Mouse (Mus musculus): ENCODE data around the gene Cdh26.

The Cdh26 gene

DNA sequence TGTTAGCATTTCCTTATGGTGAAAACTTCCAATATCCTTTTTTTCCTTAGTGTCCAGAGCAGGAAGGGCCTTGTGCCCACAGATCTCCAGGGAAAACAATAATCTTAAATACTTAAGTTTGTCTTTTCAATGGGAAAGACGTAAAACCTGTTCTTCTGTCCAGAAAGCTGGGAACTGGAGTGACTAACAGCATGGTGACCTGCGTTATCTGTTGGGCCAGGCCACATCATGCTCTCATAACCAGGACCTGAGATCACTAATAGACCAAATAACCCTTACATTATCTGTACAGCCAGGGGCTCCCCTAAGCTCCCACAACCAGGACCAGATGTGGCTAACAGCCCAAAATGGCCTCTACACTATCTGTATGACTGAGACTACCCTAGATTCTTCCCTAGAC is 3.6 kb downstream of the Cdh26 start:
- in situ Hi-C loops (cut with MboI, MseI), result no loop called here

DNA sequence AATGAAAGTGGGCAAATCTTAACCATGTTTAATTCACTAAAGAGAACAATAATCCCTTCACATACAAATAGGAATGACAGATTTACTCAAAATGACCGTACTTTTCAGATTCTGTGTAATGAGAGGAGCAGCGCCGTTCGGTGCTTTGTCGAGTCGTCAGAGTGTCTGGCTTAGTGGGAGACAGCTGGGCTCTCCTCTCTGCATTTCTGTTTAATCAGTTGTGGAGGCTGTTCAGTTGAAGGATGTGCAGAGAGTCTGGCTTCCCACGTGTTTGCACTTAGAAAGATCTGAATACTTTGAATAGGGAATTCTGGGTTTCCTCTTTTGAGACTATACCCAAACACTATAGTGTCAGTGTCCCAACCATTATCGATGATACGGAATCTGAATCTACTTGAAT is 7.0 kb downstream of the Cdh26 start:
- in situ Hi-C loops (cut with MboI, MseI), result no loop called here

GRCm38 (mm10) chr2:178449386-178449785 is 19.1 kb downstream of the Cdh26 start:
- in situ Hi-C loops (cut with MboI, MseI), result no loop called here

DNA sequence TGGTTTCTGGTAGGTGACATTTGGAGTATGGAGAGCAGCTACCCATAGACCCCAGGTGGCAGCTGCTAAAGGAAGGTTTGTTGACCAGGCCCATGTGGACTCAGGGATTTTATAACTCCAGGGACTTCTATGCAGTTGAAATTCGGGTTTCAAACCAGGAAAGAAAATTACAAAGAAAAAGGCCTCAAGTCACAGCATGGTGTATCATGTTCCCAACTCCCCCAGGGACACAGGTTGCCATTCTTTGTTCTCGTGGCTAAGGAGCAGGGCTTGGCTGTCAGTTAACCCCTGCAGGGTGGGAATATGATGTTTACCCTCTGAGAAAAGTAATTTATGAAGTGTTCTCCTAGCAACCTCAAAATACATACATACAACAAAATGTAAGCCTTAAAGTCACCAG is 19.9 kb downstream of the Cdh26 start:
- in situ Hi-C loops (cut with MboI, MseI), result no loop called here

DNA sequence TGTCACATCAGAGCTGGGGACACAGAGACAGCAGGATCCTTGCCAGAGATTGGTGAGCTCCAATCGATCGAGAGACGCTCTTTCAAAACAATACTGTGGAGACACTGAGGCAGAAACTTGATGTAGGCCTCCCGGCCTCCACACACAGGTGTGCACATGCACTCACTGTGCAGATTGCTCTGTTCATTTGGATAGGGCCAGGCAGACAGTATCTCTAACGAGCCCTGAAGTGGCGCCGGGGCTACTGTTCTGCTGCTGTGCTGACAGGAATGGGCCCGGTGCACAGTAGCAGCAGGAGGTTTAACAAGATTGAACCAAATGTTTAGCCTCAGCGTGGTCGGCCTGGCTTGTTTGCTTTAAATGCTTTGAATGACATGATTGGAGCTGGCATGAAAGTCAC is 20.6 kb downstream of the Cdh26 start:
- in situ Hi-C loops (cut with MboI, MseI), result no loop called here

DNA sequence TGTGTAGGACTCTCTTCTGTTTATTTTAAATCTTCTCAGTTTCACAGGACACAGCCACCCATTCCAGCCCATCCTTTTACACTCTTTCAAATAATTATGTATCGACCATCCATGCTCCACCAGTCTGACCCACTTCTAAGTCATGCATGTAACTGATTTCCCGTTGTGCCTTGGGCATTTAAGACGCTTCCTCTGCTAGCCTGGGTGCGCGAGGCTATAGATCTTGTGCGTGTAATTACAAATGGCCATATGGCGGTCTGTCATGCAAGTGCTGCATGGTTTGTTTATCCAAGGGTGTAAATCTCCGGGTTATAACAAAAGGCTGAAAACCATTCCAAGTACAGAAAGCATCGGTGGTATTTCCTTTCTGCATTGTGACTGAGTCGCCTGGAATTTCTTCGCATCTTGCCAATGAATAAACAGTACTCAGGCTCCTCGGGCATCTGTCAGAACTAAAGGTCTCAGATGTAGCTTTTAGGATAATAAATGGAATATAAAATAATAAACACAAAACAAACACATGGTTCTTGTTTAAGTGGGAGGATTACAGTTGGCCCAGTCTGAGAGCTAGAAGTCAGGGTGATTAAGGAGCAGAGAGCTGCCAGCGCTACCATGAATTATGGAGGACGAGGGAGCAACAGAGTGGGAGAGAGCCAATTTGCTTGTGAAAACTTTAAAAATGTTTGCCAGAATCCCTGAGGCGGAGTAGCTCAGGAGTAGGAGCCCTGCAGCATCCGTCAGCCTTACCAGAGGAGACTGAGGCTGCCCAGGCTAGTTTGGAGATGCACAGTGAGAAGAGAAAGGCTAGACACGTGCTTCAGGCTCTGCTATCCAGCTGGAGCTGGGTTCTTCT is 24.6 kb downstream of the Cdh26 start:
- in situ Hi-C loops (cut with MboI, MseI), result no loop called here

- in situ Hi-C loops (cut with MboI, MseI), result no loop called here
Observed at GRCm38 (mm10) chr2:178457414-178457813, 27.1 kb downstream of the Cdh26 start.

DNA sequence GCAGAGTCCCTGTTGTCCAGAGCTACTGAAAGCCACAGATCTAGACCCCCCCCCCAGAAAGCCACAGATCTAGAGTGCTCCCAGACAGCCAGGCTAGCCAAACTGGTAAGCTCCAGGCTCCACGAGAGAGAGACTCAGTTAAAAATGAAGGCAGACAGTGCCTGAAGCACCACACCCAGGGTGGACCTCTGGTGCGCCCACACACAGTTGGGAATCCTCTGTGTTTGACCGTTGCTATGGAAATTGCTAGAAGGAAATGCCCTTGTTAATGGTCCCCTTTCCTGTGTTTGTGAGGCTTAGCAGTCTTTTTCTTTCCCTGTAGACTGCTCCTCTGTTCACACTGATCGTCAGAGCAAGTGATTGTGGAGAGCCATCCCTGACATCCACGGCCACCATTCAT is 30.0 kb downstream of the Cdh26 start:
- in situ Hi-C loops (cut with MboI, MseI), result no loop called here

- in situ Hi-C loops (cut with MboI, MseI), result no loop called here
Observed at GRCm38 (mm10) chr2:178471546-178472480, 41.5 kb downstream of the Cdh26 start.

- in situ Hi-C loops (cut with MboI, MseI), result no loop called here
Observed at GRCm38 (mm10) chr2:178473916-178474315, 43.6 kb downstream of the Cdh26 start.

DNA sequence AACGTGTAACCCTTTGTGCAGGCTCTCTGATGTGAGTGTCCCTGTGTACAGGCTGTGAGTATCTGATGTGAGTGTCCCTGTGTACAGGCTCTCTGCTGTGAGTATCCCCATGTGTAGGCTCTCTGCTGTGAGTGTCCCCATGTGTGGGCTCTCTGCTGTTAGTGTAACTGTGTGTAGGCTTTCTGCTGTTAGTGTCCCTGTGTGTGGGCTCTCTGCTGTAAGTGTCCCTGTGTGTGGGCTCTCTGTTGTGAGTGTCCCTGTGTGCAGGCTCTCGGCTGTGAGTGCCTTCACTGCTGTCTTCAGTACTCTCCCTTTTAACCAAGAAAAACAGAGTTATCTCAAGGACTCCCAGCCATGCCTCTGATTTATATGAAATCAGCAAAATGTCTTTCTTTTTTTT is 46.9 kb downstream of the Cdh26 start:
- in situ Hi-C loops (cut with MboI, MseI), result no loop called here

GRCm38 (mm10) chr2:178479011-178479410 is 48.7 kb downstream of the Cdh26 start:
- in situ Hi-C loops (cut with MboI, MseI), result no loop called here

DNA sequence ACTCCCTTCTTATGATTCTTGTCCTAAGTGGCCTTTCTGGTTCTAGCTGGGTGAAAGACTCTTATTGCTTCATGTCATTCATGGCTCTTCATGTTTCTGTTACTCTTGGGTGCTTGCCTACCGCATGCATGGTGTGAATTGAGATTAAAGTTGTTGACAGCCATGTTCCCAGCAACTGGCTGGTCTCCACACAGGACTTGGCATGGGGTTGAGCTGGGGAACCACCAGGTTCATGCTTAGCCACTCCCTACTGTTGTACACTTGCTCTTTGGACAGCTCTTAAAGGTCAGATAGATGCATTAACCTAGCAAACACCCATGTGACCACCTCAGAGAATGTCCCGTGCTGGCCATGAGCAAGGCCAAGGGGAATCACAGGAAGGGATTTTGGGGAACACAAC is 50.6 kb downstream of the Cdh26 start:
- in situ Hi-C loops (cut with MboI, MseI), result no loop called here

- in situ Hi-C loops (cut with MboI, MseI), result no loop called here
Observed at GRCm38 (mm10) chr2:178483462-178483861, 53.1 kb downstream of the Cdh26 start.

DNA sequence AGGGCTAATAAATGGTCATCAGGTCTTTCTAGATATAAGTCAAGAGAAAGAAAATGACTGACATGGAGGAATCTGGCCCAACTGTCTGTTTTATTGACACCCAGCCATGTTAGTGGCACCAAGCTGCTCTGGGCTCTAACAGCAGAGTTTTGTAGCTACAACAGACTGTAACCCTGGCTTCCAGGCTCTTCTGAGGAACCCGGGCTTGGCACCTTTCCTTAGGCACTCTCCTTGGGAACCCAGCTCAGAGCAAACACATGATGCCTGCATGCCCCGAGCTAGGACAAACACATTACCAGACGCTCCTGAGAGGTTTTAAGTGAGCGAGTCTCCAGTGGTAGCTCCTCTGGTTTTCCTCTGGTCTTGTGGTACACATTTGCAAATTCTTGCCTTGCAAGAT is 57.9 kb downstream of the Cdh26 start:
- in situ Hi-C loops (cut with MboI, MseI), result no loop called here

- in situ Hi-C loops (cut with MboI, MseI), result no loop called here
Observed at GRCm38 (mm10) chr2:178490245-178490920, 60.1 kb downstream of the Cdh26 start.

GRCm38 (mm10) chr2:178494066-178494465 is 63.7 kb downstream of the Cdh26 start:
- in situ Hi-C loops (cut with MboI, MseI), result no loop called here

- in situ Hi-C loops (cut with MboI, MseI), result no loop called here
Observed at GRCm38 (mm10) chr2:178495816-178496215, 65.5 kb downstream of the Cdh26 start.

DNA sequence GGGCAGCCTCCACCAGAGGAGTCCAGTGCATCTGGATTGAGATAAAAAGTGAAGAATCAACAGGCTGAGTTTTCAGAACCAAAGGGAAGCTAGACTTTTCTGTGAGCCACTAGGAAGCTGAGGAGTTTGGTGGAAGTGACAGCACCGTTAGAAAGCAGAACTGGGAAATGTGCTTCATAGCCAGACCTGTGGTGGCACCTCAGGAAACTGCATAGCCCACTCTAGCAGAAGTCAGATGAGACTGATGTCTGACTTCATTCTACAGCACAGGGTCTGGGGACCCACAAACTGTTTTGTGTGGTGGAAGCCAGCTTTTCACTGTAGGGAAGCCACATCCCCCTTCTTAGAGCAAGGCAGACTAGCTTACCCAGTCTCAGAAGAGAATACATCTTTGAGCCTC is 67.6 kb downstream of the Cdh26 start:
- in situ Hi-C loops (cut with MboI, MseI), result no loop called here

- in situ Hi-C loops (cut with MboI, MseI), result no loop called here
Observed at GRCm38 (mm10) chr2:178498409-178498808, 68.1 kb downstream of the Cdh26 start.

DNA sequence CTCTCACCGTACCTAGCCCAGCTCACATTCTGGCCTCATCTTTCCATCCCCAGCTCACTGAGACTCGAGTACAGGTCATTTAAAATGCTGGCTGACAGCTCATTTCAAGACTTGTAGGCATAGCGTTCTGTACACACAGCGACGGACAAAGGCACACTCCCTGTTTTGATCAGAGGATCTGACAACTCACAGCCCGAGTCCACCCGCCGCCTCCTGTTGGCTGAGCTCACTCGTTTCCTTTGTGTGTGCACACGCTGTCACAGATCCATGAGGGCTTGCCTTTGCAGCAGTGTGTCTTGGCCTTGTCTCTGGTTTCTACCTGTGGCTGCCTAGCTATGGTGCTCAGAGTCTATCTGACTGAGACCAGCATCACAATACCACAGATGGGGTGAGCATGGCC is 72.1 kb downstream of the Cdh26 start:
- in situ Hi-C loops (cut with MboI, MseI), result no loop called here

- in situ Hi-C loops (cut with MboI, MseI), result no loop called here
Observed at GRCm38 (mm10) chr2:178506056-178506455, 75.7 kb downstream of the Cdh26 start.
